Mouse (Mus musculus) kidney, adult 11 months (tissue): ENCODE measurements around the gene Tmem92.
"Not testable (repeated sequence)": the region's sequence is repeated elsewhere in the genome, so short reads cannot be mapped to it uniquely, and the experiment has no call there.

Source experiments
- DNase-seq: peaks from one replicate; pipeline ENCODE4 v3.0.0; 2022

The Tmem92 gene

GRCm38 (mm10) chr11:94782603-94783002, at the start of gene Tmem92:
Gene Tmem92, minus strand, starts transcription at chr11:94782703.
- DNase-seq: no peak

GRCm38 (mm10) chr11:94828966-94829365, 46.5 kb upstream of the Tmem92 start:
- peak; percentile 30 for DNase-seq

- not testable (repeated sequence) for DNase-seq
Measured at GRCm38 (mm10) chr11:94819427-94819826, 36.9 kb upstream of the Tmem92 start.

- not testable (repeated sequence) for DNase-seq
Measured at GRCm38 (mm10) chr11:94818946-94819345, 36.4 kb upstream of the Tmem92 start.

- DNase-seq: peak; percentile 8
Measured at GRCm38 (mm10) chr11:94811537-94811936, 29.0 kb upstream of the Tmem92 start.

DNA sequence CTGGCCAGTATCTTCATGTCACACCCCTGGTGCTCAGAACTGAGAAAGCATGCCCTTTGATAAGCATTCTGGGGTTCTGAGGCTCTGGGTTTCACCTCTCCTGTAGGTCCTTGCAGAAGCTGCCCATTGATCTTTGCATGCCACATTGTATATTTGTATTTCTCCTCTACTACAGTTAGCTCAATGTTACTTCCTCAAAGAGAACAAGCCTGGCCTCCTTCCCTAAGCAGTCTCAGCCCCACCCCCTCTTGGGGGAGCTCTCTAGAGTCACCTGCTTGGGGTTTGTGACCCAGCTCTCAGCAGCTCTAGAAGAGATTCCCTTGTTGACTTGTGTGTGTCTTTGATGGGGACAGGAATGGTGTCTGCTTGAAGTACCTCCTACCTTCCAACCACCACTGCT, 9.2 kb upstream of the Tmem92 start:
- DNase-seq: no peak

GRCm38 (mm10) chr11:94785247-94785646, 2.7 kb upstream of the Tmem92 start:
- peak; percentile 64 for DNase-seq

DNA sequence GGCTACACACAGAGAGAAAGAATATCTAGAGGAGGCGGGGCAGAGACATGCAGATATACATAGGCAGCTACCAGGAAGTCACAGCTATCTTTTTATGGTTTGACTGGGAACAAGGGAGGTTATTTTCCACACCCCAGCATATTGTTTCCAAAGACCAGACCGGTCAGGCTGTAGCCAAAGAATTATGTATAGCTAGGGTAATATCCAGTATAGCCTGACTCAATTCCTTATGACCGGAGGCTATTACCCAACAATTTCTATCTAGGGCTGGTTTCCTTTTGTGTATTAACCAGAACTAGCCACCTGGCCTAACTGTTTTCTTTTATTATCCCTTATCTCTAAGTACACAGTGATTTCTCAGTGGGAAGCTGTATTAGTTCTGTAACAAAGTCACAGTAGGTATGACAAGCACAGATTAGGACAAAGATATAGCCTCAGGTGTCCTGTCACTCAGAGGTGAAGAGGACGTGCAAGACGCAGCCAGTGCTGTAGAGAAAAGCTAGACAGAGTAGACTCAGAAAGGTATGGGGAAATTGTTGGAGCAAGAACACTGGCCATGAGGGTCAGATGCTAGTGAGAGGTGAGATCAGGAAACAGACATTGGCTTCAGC, 7.5 kb downstream of the Tmem92 start:
- DNase-seq: no peak

DNA sequence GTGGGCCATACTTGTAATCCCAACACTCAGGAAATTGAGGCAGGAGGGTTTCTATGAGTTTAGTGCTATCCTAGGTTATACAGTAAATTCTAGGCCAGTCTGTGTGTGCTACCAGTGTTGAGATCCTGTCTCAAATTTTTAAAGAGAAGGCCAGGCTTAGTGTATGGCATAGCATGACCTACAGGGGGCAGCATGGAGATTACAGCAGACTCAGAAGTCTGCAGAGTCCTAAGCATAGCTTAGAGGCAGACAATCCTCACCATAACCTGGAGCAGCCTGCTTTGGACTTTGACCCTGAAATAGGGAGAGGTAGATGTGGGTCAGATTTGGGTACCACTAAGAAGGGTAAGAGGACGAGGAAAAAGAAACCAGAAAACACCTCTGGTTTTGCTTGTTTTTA, 8.7 kb downstream of the Tmem92 start:
- DNase-seq: no peak

GRCm38 (mm10) chr11:94772363-94773055, 10.0 kb downstream of the Tmem92 start:
- DNase-seq: no peak

- no peak for DNase-seq
Measured at GRCm38 (mm10) chr11:94767241-94767640, 15.3 kb downstream of the Tmem92 start.

- DNase-seq: no peak
Measured at GRCm38 (mm10) chr11:94762775-94763174, 19.7 kb downstream of the Tmem92 start.

DNA sequence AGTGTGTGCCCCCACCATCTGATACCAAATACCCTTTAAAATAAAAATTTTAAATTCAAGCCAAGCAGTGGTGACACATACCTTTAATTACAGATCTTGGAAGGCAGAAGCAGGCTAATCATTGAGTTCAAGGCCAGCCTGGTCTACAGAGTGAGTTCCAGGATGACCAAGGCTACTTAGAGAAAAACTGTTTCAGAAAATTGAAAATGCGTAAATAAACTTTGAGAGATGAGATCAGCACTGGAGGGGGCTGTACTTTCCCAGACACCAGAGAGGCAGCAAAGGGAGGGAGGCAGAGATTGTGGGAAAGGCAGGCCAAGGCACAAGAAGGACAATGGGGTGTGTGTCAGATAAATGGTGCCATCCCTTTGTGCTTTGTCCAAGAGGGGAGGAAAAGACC, 20.2 kb downstream of the Tmem92 start:
- no peak for DNase-seq

GRCm38 (mm10) chr11:94760799-94761198, 21.7 kb downstream of the Tmem92 start:
- DNase-seq: no peak

DNA sequence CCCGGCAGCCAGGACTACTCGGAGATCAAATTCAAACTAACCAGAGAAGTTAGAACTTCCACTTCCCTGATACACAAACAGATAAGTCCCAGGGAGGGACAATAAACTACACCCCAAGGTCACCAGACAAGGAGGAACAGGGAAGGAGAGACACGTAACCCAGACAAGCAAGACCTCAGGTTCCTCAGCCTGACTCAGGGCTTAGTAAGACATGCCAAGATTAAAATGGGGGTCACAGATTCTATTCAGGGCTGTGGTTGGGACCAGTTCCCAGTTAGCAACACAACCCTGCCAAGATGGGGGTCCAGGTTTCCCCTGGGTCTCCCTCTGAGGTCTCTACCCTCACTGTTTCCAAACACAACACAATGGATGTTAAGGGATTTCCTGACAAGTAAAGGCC, 22.1 kb downstream of the Tmem92 start:
- DNase-seq: no peak

DNA sequence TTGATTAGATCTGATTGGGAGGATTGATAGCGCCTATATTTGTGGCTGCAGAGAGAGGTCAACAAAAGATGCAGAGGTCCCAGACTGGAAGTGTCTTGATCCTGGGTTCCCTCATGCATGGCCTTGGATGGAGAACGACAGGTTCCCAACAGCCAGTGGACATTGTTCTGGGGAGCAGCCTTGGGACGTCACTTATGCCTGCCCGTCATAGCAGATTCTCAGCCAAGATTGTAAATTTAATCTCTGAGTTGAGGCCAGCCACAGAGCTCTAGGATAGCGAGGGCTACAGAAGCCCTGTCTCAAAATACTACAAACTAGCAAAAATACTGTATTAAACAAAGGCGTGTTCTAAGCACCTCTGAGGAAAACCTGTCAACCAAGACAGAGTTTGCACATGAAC, 22.6 kb downstream of the Tmem92 start:
- DNase-seq: no peak

GRCm38 (mm10) chr11:94752946-94753713, 29.4 kb downstream of the Tmem92 start:
- DNase-seq: no peak

DNA sequence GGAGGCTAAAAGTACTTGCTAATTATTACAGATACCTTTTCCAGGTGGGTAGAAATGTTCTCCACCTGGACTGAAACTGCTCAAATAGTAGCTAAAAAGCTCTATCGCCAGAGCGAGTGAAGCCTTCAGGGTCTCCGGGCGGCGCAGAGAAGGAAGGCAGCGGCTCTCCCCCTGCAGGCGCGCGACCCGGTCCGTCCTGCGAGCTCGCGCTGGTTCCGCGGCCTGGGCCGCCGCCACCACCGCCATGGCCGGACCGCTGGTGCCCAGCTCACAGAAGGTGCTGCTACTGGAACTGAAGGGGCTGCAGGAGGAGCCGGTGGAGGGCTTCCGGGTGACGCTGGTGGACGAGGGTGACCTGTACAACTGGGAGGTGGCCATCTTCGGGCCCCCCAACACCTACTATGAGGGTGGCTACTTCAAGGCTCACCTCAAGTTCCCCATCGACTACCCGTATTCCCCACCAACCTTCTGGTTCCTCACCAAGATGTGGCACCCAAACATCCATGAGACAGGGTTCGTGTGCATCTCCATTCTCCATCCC, 40.7 kb downstream of the Tmem92 start, which contains the start of gene Cdc34b:
Gene Cdc34b (plus strand): TSS at position 51 of the 541 bp plus-strand sequence.
- no peak for DNase-seq

GRCm38 (mm10) chr11:94735746-94736145, 46.8 kb downstream of the Tmem92 start:
- no peak for DNase-seq

- DNase-seq: peak; percentile 41
Measured at GRCm38 (mm10) chr11:94732773-94733172, 49.7 kb downstream of the Tmem92 start.

GRCm38 (mm10) chr11:94731229-94731628, 51.3 kb downstream of the Tmem92 start:
- DNase-seq: no peak

DNA sequence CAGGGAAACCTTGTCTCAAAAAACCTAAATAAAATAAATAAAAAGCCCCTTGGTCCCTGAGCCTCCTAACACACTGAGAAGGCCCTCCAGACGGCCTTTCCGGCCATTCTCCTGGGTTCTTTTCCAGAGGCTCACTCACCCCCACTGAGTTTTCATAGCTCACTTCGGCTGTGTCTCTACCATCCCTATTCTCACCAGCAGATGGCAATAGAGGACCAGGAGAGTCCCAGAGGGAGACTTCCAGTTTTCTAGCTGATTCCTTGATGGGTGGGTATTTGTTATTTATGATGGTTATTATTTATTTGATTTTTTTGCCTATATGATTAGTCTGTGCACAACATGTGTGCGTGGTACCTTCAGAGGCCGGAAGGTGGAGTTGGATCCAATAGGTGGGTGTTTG, 52.2 kb downstream of the Tmem92 start:
- no peak for DNase-seq

DNA sequence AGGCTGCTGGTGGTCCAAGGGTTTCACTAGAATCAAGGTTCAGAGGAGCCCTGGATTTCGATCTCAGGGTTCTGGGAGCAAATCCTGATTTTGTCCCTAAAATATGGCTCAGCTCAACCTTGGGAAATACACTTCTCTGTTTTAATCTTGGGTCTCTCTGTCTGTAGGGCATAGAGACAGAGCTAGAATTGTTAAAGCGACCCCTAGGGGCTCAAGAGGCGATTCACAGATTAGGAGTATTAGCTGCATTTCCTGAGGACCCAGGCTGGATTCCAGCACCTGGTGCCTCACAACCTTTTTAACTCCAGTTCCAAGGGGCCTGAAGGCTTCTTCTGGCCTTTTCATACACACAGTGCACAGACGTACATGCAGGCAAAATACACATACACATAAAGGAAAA, 52.9 kb downstream of the Tmem92 start:
- DNase-seq: no peak

GRCm38 (mm10) chr11:94728545-94728944, 54.0 kb downstream of the Tmem92 start:
- DNase-seq: no peak
